Mouse (Mus musculus) lung, postnatal 0 days (tissue): ENCODE measurements at regions not wholly inside any gene's neighbourhood (a gene's known extent, or its start where the extent isn't known, plus 50 kb on each side); places are given as distances from the start of the nearest gene placed in this dataset.

Experiments
- CTCF ChIP-seq: IDR thresholded peaks from 2 replicates; pipeline ENCODE4 v1.5.1; 2016; ENCODE audit warnings: antibody characterized with exemption, mild to moderate bottlenecking
- EP300 ChIP-seq: IDR thresholded peaks from 2 replicates; pipeline ENCODE4 v1.6.1; 2016; ENCODE audit warnings: antibody characterized with exemption, mild to moderate bottlenecking, control low read depth

DNA sequence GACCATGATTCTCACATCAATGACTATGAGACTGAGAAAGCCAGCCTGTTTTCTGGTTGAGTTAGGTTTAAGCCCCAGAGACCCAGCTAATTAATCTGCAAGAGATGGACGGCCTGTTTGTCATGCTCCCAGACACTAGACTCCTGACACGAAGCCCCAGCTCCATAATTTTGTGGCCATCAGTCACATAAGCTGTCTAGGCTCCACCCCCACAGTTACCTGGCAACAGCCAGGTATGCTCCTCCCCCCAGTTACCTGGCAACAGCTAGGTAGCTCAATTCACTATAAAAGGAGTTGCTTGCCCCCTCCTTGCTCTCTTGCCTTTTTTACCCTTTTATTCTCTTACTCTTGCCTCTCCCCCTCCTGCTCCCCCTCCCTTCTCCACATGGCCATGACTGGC lies 287.3 kb downstream of the Cmpk2 start:
- no peak for TF ChIP-seq CTCF
- no peak for TF ChIP-seq EP300
